Mouse (Mus musculus) heart, postnatal 0 days (tissue): ENCODE results near the gene Fn3k.

Experiments used
- CTCF ChIP-seq: IDR thresholded peaks from 2 replicates; pipeline ENCODE4 v1.5.1; 2016; ENCODE audit warnings: antibody characterized with exemption, control low read depth, low read depth
- EP300 ChIP-seq: IDR thresholded peaks from 2 replicates; pipeline ENCODE4 v1.6.1; 2016; ENCODE audit warnings: antibody characterized with exemption, low read depth

DNA sequence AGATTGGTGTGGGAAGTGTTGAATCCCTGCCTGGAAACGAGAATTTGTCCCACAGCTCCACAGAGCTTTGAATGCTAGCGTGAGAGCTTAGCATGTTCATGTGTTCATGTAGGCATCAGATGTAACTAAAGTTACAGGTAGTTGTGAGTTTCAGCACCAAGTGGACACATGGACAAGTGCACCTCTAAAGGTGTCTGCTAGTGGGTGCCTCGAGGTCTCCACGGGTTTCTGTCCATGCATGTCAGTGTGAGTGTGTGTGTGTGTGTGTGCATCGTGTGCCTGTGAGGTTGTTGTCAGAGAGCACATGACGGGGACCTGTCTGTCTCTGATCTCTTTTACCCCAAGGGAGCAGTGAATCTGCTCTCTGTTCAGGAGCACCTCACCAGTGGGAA, 46.2 kb upstream of the Fn3k start:
- TF ChIP-seq CTCF: no peak
- TF ChIP-seq EP300: no peak
